Mouse (Mus musculus): Measurements from ENCODE around the gene Nop53. TPM values are rescaled to one million over a fixed set of nuclear protein-coding genes. Genes with fewer than 3 reads are reported as not detected.
A peak's percentile ranks its signal among the peaks of the same experiment; 100 is the strongest.

Gene Nop53
- 99.9 and 122 TPM in 2 replicates for polyA plus RNA-seq (2014; fragmentation: Nextera tagmentation; extraction: Ambion mirVana)

GRCm38 (mm10) chr7:15945721-15946536 is at the start of gene Nop53:
Gene Nop53, minus strand, starts transcription at chr7:15946074.
- no peaks in the 10 kb centered on the region for H3K9me3 ChIP-seq (ENCODE audit: control insufficient read depth, low read length)
- no peaks in the 10 kb centered on the region for H3K27me3 ChIP-seq (ENCODE audit: control insufficient read depth, insufficient read depth, low read length)
- peak within 1 kb of the TSS; percentile 93 for H3K27ac ChIP-seq (ENCODE audit: low read depth, low read length)
- H3K4me3 ChIP-seq (ENCODE audit: low read depth, low read length) = peak within 1 kb of the TSS; percentile 66
- peaks cover 26% of the 10 kb centered on the region for H3K36me3 ChIP-seq (ENCODE audit: control insufficient read depth, insufficient read depth, low read length)
- H3K4me2 ChIP-seq (ENCODE audit: low read depth, low read length) = peak within 1 kb of the TSS; percentile 95
- whole genome bisulfite sequencing = 2% methylated on average over 59 of the region's 59 CpGs
- peak within 1 kb of the TSS; percentile 78 for H3K9ac ChIP-seq (replicated peaks; ENCODE audit: low read depth, low read length)
- ATAC-seq (ENCODE audit: low read depth) = peak; percentile 95
- H3K4me1 ChIP-seq (ENCODE audit: control insufficient read depth, insufficient read depth, low read length) = peaks cover 13% of the 10 kb centered on the region

GRCm38 (mm10) chr7:15993789-15994188 is 47.9 kb upstream of the Nop53 start:
- Histone ChIP-seq H3K27me3 (ENCODE audit: control insufficient read depth, insufficient read depth, low read length) (no peaks in the 10 kb centered on the region), H3K4me1 (ENCODE audit: control insufficient read depth, insufficient read depth, low read length) (no peaks in the 10 kb centered on the region), H3K4me3 (ENCODE audit: low read depth, low read length) (no peak overlapping the region), H3K36me3 (ENCODE audit: control insufficient read depth, insufficient read depth, low read length) (peaks cover 31% of the 10 kb centered on the region), H3K4me2 (ENCODE audit: low read depth, low read length) (no peak overlapping the region), H3K27ac (ENCODE audit: low read depth, low read length) (no peak overlapping the region), H3K9me3 (ENCODE audit: control insufficient read depth, low read length) (no peaks in the 10 kb centered on the region), H3K9ac (replicated peaks; ENCODE audit: low read depth, low read length) (no peak overlapping the region)
- 97% methylated on average over 4 of the region's 4 CpGs for WGBS
- ATAC-seq (ENCODE audit: low read depth) = no peak

- H3K27me3 ChIP-seq (ENCODE audit: control insufficient read depth, insufficient read depth, low read length) = no peaks in the 10 kb centered on the region
- H3K4me1 ChIP-seq (ENCODE audit: control insufficient read depth, insufficient read depth, low read length) = no peaks in the 10 kb centered on the region
- H3K9me3 ChIP-seq (ENCODE audit: control insufficient read depth, low read length) = no peaks in the 10 kb centered on the region
- no peak overlapping the region for H3K9ac ChIP-seq (replicated peaks; ENCODE audit: low read depth, low read length)
- H3K27ac ChIP-seq (ENCODE audit: low read depth, low read length) = no peak overlapping the region
- no peak overlapping the region for H3K4me2 ChIP-seq (ENCODE audit: low read depth, low read length)
- 88% methylated on average over 3 of the region's 3 CpGs for WGBS
- no peak overlapping the region for H3K4me3 ChIP-seq (ENCODE audit: low read depth, low read length)
- peaks cover 37% of the 10 kb centered on the region for H3K36me3 ChIP-seq (ENCODE audit: control insufficient read depth, insufficient read depth, low read length)
- no peak for ATAC-seq (ENCODE audit: low read depth)
These were observed 47.3 kb upstream of the Nop53 start for GRCm38 (mm10) chr7:15993152-15993551.

GRCm38 (mm10) chr7:15991764-15992163 is 45.9 kb upstream of the Nop53 start:
- H3K9ac ChIP-seq (replicated peaks; ENCODE audit: low read depth, low read length) = no peak overlapping the region
- H3K27me3 ChIP-seq (ENCODE audit: control insufficient read depth, insufficient read depth, low read length) = no peaks in the 10 kb centered on the region
- no peak overlapping the region for H3K4me2 ChIP-seq (ENCODE audit: low read depth, low read length)
- 91% methylated on average over 3 of the region's 3 CpGs for WGBS
- H3K9me3 ChIP-seq (ENCODE audit: control insufficient read depth, low read length) = no peaks in the 10 kb centered on the region
- no peak overlapping the region for H3K27ac ChIP-seq (ENCODE audit: low read depth, low read length)
- H3K4me3 ChIP-seq (ENCODE audit: low read depth, low read length) = no peak overlapping the region
- peaks cover 48% of the 10 kb centered on the region for H3K36me3 ChIP-seq (ENCODE audit: control insufficient read depth, insufficient read depth, low read length)
- no peaks in the 10 kb centered on the region for H3K4me1 ChIP-seq (ENCODE audit: control insufficient read depth, insufficient read depth, low read length)
- no peak for ATAC-seq (ENCODE audit: low read depth)

GRCm38 (mm10) chr7:15987661-15988356 is 41.9 kb upstream of the Nop53 start:
- H3K36me3 ChIP-seq (ENCODE audit: control insufficient read depth, insufficient read depth, low read length) = peaks cover 39% of the 10 kb centered on the region
- no peak overlapping the region for H3K4me3 ChIP-seq (ENCODE audit: low read depth, low read length)
- ATAC-seq (ENCODE audit: low read depth) = 0 out of 2 replicates have a peak, but pooled peaks have one; percentile 6
- no peaks in the 10 kb centered on the region for H3K27me3 ChIP-seq (ENCODE audit: control insufficient read depth, insufficient read depth, low read length)
- WGBS = 94% methylated on average over 16 of the region's 16 CpGs
- H3K9ac ChIP-seq (replicated peaks; ENCODE audit: low read depth, low read length) = no peak overlapping the region
- H3K4me2 ChIP-seq (ENCODE audit: low read depth, low read length) = no peak overlapping the region
- no peak overlapping the region for H3K27ac ChIP-seq (ENCODE audit: low read depth, low read length)
- no peaks in the 10 kb centered on the region for H3K9me3 ChIP-seq (ENCODE audit: control insufficient read depth, low read length)
- no peaks in the 10 kb centered on the region for H3K4me1 ChIP-seq (ENCODE audit: control insufficient read depth, insufficient read depth, low read length)

- no peak overlapping the region for H3K27ac ChIP-seq (ENCODE audit: low read depth, low read length)
- H3K9ac ChIP-seq (replicated peaks; ENCODE audit: low read depth, low read length) = no peak overlapping the region
- ATAC-seq (ENCODE audit: low read depth) = no peak
- 50% methylated on average over 4 of the region's 4 CpGs for WGBS
- no peaks in the 10 kb centered on the region for H3K4me1 ChIP-seq (ENCODE audit: control insufficient read depth, insufficient read depth, low read length)
- H3K4me2 ChIP-seq (ENCODE audit: low read depth, low read length) = no peak overlapping the region
- H3K27me3 ChIP-seq (ENCODE audit: control insufficient read depth, insufficient read depth, low read length) = no peaks in the 10 kb centered on the region
- H3K9me3 ChIP-seq (ENCODE audit: control insufficient read depth, low read length) = no peaks in the 10 kb centered on the region
- no peak overlapping the region for H3K4me3 ChIP-seq (ENCODE audit: low read depth, low read length)
- H3K36me3 ChIP-seq (ENCODE audit: control insufficient read depth, insufficient read depth, low read length) = peaks cover 22% of the 10 kb centered on the region
These were observed 37.0 kb upstream of the Nop53 start for GRCm38 (mm10) chr7:15982729-15983407.

- no peak overlapping the region for H3K4me2 ChIP-seq (ENCODE audit: low read depth, low read length)
- ATAC-seq (ENCODE audit: low read depth) = no peak
- no peak overlapping the region for H3K4me3 ChIP-seq (ENCODE audit: low read depth, low read length)
- H3K27me3 ChIP-seq (ENCODE audit: control insufficient read depth, insufficient read depth, low read length) = no peaks in the 10 kb centered on the region
- no peak overlapping the region for H3K27ac ChIP-seq (ENCODE audit: low read depth, low read length)
- no peaks in the 10 kb centered on the region for H3K9me3 ChIP-seq (ENCODE audit: control insufficient read depth, low read length)
- WGBS = 88% methylated on average over 4 of the region's 4 CpGs
- H3K36me3 ChIP-seq (ENCODE audit: control insufficient read depth, insufficient read depth, low read length) = peaks cover 14% of the 10 kb centered on the region
- no peak overlapping the region for H3K9ac ChIP-seq (replicated peaks; ENCODE audit: low read depth, low read length)
- no peaks in the 10 kb centered on the region for H3K4me1 ChIP-seq (ENCODE audit: control insufficient read depth, insufficient read depth, low read length)
These were observed 35.7 kb upstream of the Nop53 start for GRCm38 (mm10) chr7:15981538-15981937.

- Histone ChIP-seq H3K9me3 (ENCODE audit: control insufficient read depth, low read length) (no peaks in the 10 kb centered on the region), H3K27ac (ENCODE audit: low read depth, low read length) (no peak overlapping the region), H3K9ac (replicated peaks; ENCODE audit: low read depth, low read length) (no peak overlapping the region), H3K4me2 (ENCODE audit: low read depth, low read length) (no peak overlapping the region), H3K27me3 (ENCODE audit: control insufficient read depth, insufficient read depth, low read length) (no peaks in the 10 kb centered on the region), H3K4me3 (ENCODE audit: low read depth, low read length) (no peak overlapping the region), H3K4me1 (ENCODE audit: control insufficient read depth, insufficient read depth, low read length) (no peaks in the 10 kb centered on the region), H3K36me3 (ENCODE audit: control insufficient read depth, insufficient read depth, low read length) (peaks cover 8% of the 10 kb centered on the region)
- no peak for ATAC-seq (ENCODE audit: low read depth)
- WGBS = 92% methylated on average over 8 of the region's 8 CpGs
These were observed 34.4 kb upstream of the Nop53 start for GRCm38 (mm10) chr7:15980246-15980645.
